Mouse (Mus musculus) forebrain, postnatal 0 days (tissue): ENCODE measurements around the gene Fam163b. TPM values are rescaled to one million over a fixed set of nuclear protein-coding genes. Genes with fewer than 3 reads are reported as not detected.

Source experiments
- ATAC-seq: fragments of 200-750 bp; cut with Nextera tagmentation; 2 replicates; pipeline ENCODE4 v1.8.0; 2017; ENCODE audit warnings: mild to moderate bottlenecking, moderate library complexity
- DNase-seq: peaks from one replicate; pipeline ENCODE4 v3.0.0-alpha.2; 2015
- H3K27ac ChIP-seq: fragments of 300-500 bp; sonication (generic); 2 replicates; pipeline ENCODE4 v1.5.1; 2014; ENCODE audit warnings: low read depth, mild to moderate bottlenecking, antibody characterized with exemption, low read length, moderate library complexity, mixed read lengths
- H3K27me3 ChIP-seq: fragments of 300-500 bp; sonication (generic); 2 replicates; pipeline ENCODE4 v1.6.1; 2014; ENCODE audit warnings: mild to moderate bottlenecking, low read length, mixed read lengths; ENCODE audit not compliant: insufficient read depth
- H3K36me3 ChIP-seq: fragments of 300-500 bp; sonication (generic); 2 replicates; pipeline ENCODE4 v1.6.1; 2014; ENCODE audit warnings: mild to moderate bottlenecking, moderate library complexity; ENCODE audit not compliant: insufficient read depth
- H3K4me1 ChIP-seq: fragments of 300-500 bp; sonication (generic); 2 replicates; pipeline ENCODE4 v1.6.1; 2014; ENCODE audit warnings: antibody characterized with exemption; ENCODE audit not compliant: insufficient read depth
- H3K4me2 ChIP-seq: fragments of 300-500 bp; sonication (generic); 2 replicates; pipeline ENCODE4 v1.6.1; 2014; ENCODE audit warnings: low read depth, mild to moderate bottlenecking, moderate library complexity
- H3K4me3 ChIP-seq: fragments of 300-500 bp; sonication (generic); 2 replicates; pipeline ENCODE4 v1.5.1; 2014; ENCODE audit warnings: low read depth, low read length, mixed read lengths
- H3K9ac ChIP-seq: fragments of 300-500 bp; sonication (generic); 2 replicates; pipeline ENCODE4 v1.6.1; 2014; ENCODE audit warnings: mild to moderate bottlenecking
- H3K9me3 ChIP-seq: fragments of 300-500 bp; sonication (generic); 2 replicates; pipeline ENCODE4 v1.6.1; 2016; ENCODE audit warnings: low read length
- CTCF ChIP-seq: sonication (generic); IDR thresholded peaks from 2 replicates; pipeline ENCODE4 v1.5.1; 2016; ENCODE audit warnings: antibody characterized with exemption, control low read depth, low read depth
- WGBS: fragments of 180-500 bp; shearing (Covaris S2); extraction: QIAGEN DNeasy Blood & Tissue Kit; methylation state at CpG from one replicate; pipeline ENCODE4 v1.1.7; 2014; 5-methylcytosine and 5-hydroxymethylcytosine counted together
- polyA plus RNA-seq: library from polyadenylated mRNA; unstranded; fragments of >200 nt; fragmentation: Nextera tagmentation; extraction: Ambion mirVana; gene quantifications from 2 replicates; pipeline ENCODE4 v1.2.1, GENCODE M21; 2015
- total RNA-seq: library from RNA; depleted of rRNA; stranded (reverse); fragments of >200 nt; gene quantifications from 2 replicates; pipeline ENCODE4 v1.2.3, GENCODE M21; 2014

Fam163b gene
- total and polyA plus RNA-seq, 2 experiments from 2014 or later = 7.8 to 23.9 TPM

GRCm38 (mm10) chr2:27108144-27108543 lies 34.1 kb downstream of the Fam163b start:
- no peak for DNase-seq

DNA sequence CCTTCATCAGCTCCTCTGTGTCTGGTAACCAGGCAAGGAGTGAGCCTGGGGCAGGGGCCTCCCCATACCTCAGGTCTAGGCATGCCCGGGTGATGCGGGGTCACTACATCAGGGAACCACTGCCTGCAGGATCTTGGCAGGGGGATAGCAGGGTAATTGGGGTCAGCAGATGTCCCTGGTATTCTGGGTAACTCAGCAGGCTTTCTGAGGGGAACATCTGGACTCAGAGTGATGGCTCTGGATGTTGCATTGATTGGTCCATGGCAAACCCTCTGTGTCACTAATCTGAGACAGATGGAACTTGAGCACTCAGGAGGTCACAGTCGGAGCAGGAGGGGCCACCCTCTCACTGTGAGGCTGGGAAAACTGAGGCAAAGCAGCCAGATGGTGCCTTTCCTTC lies 35.5 kb downstream of the Fam163b start:
- H3K9ac ChIP-seq = no peak overlapping the region
- no peak for DNase-seq
- no peaks in the 10 kb centered on the region for H3K36me3 ChIP-seq
- no peaks in the 10 kb centered on the region for H3K27me3 ChIP-seq
- no peak overlapping the region for H3K4me2 ChIP-seq
- H3K27ac ChIP-seq = no peak overlapping the region
- H3K4me3 ChIP-seq = no peak overlapping the region
- no peak for ATAC-seq
- H3K4me1 ChIP-seq = peaks cover 15% of the 10 kb centered on the region
- 68% methylated on average over 3 of the region's 3 CpGs for WGBS
- no peak for TF ChIP-seq CTCF
- no peaks in the 10 kb centered on the region for H3K9me3 ChIP-seq

More at GRCm38 (mm10) chr2:27108144-27108543, 34.1 kb downstream of the Fam163b start:
- Histone ChIP-seq H3K27ac (no peak overlapping the region), H3K4me1 (peaks cover 11% of the 10 kb centered on the region), H3K4me3 (no peak overlapping the region), H3K9ac (no peak overlapping the region), H3K4me2 (no peak overlapping the region), H3K36me3 (no peaks in the 10 kb centered on the region), H3K9me3 (no peaks in the 10 kb centered on the region), H3K27me3 (no peaks in the 10 kb centered on the region)
- 58% methylated on average over 2 of the region's 2 CpGs for WGBS
- ATAC-seq = no peak
- TF ChIP-seq CTCF = no peak

DNA sequence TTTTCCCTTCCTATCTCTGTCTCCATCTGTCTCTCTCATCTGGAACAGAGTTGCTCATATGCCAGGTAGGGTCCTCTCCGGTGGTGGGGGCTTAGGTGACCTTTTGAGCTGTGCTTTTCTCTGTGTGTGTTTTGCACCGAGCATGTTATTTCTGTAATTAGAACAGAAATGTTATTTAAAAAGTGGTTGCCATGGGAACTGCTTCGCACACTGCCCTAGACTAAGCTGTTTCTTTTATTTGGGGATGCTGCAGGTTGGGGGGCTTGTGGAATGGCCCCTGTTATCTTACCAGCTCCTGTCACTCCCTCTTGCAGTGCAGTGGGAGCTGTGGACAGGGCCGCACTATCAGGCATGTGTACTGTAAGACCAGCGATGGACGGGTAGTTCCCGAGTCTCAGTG lies 38.7 kb downstream of the Fam163b start:
- peak; percentile 81 for ATAC-seq
- H3K4me3 ChIP-seq = no peak overlapping the region
- no peaks in the 10 kb centered on the region for H3K27me3 ChIP-seq
- no peaks in the 10 kb centered on the region for H3K9me3 ChIP-seq
- 38% methylated on average over 7 of the region's 7 CpGs for WGBS
- no peak for TF ChIP-seq CTCF
- DNase-seq = peak; percentile 71
- peaks cover 15% of the 10 kb centered on the region for H3K4me1 ChIP-seq
- H3K36me3 ChIP-seq = no peaks in the 10 kb centered on the region
- H3K27ac ChIP-seq = peak overlapping the region; percentile 79
- no peak overlapping the region for H3K9ac ChIP-seq
- H3K4me2 ChIP-seq = no peak overlapping the region; the same call in 1 of the 2 replicates

DNA sequence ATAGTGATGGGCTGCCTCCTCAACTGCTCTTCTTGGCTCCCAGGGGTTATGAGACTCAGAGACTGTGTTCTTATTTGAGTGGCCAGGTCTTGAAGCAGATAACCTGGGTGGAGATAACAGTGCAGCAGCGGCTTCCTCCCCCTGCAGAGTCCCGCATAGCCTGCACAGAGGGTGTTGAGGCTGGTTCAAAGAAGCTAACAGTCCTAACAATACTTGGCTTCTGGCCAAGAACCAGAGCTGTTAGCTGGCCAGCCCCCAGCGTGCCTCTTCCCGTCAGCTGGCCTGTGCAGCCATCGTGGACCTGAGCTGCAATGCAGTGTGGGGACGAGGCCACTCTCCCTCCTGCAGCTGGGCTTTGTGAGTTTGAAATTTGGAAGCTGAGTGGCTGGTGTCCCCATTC lies 44.5 kb downstream of the Fam163b start:
- DNase-seq = peak; percentile 58
- 11% methylated on average over 6 of the region's 6 CpGs for WGBS
- no peak overlapping the region for H3K4me3 ChIP-seq
- no peaks in the 10 kb centered on the region for H3K27me3 ChIP-seq
- H3K27ac ChIP-seq = peak overlapping the region; percentile 29
- no peak overlapping the region for H3K9ac ChIP-seq
- no peak overlapping the region for H3K4me2 ChIP-seq
- H3K36me3 ChIP-seq = no peaks in the 10 kb centered on the region
- H3K4me1 ChIP-seq = peaks cover 13% of the 10 kb centered on the region
- H3K9me3 ChIP-seq = no peaks in the 10 kb centered on the region
- TF ChIP-seq CTCF = no peak
- ATAC-seq = peak; percentile 62

- H3K4me1 ChIP-seq = peaks cover 12% of the 10 kb centered on the region
- no peaks in the 10 kb centered on the region for H3K36me3 ChIP-seq
- H3K9me3 ChIP-seq = no peaks in the 10 kb centered on the region
- no peak overlapping the region for H3K9ac ChIP-seq
- H3K27ac ChIP-seq = no peak overlapping the region
- H3K4me2 ChIP-seq = no peak overlapping the region
- 71% methylated on average over 6 of the region's 6 CpGs for WGBS
- H3K27me3 ChIP-seq = no peaks in the 10 kb centered on the region
- TF ChIP-seq CTCF = no peak
- ATAC-seq (no peak), DNase-seq (no peak)
- H3K4me3 ChIP-seq = no peak overlapping the region
Measured at GRCm38 (mm10) chr2:27097241-27097656, 45.0 kb downstream of the Fam163b start.

DNA sequence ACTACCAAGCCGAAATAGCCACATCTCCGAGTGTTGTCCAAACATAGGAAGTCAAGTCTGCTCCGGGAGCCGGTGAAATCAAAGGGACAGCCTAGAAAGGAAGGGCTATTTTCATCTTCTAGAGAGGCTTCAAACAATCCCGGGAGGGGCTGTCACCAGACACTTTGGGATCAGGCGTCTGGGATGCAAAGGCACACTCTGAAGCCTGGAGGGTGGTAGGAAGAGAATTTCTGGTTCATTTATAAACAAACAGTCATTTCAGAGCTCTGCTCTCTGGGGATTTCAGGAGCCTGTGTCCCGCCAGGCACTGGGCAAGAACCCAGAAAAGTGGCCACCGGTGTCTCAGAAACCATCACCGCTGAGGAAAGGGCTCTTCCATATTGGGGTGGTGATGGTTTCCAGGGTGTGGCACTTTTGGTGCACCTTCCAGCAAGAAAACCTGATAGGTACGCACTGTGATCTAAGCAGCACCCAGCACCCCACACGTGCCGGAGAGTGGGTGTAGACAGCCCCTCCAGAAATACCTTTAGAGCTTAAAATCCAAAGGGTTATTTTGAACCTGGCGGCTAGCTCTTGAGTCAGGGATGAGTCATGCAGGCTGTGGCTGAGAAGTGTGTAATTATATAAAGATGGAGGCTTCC lies 45.8 kb downstream of the Fam163b start:
- H3K27me3 ChIP-seq = no peaks in the 10 kb centered on the region
- DNase-seq = no peak
- no peak overlapping the region for H3K4me2 ChIP-seq
- no peak for TF ChIP-seq CTCF
- H3K27ac ChIP-seq = 0 out of 2 replicates have a peak overlapping the region, but pooled peaks have one; percentile 21
- no peak overlapping the region for H3K4me3 ChIP-seq
- no peaks in the 10 kb centered on the region for H3K36me3 ChIP-seq
- WGBS = 74% methylated on average over 13 of the region's 13 CpGs
- ATAC-seq = no peak
- peaks cover 12% of the 10 kb centered on the region for H3K4me1 ChIP-seq
- no peak overlapping the region for H3K9ac ChIP-seq
- no peaks in the 10 kb centered on the region for H3K9me3 ChIP-seq

DNA sequence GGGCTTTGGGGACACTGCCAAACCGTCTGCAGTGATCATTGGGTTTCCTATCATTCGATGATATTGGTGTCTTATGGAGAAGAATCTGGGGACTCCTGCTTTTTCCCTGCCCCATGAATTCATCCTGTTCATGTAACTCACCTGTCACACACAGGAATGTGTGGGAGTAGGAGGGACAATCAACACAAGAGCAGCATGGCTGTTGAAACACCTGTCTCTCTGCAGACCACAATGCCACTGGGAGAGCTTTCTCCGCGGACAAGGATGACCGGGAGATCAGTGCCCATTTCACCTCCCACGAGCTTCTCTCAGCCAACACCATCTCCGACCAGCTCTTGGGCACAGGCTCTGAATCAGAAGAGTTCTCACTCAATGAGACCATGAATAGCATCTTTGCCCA lies 47.1 kb downstream of the Fam163b start:
- DNase-seq (no peak), ATAC-seq (no peak)
- H3K27ac ChIP-seq = no peak overlapping the region
- H3K36me3 ChIP-seq = no peaks in the 10 kb centered on the region
- TF ChIP-seq CTCF = no peak
- H3K4me3 ChIP-seq = no peak overlapping the region
- H3K9me3 ChIP-seq = no peaks in the 10 kb centered on the region
- H3K4me2 ChIP-seq = no peak overlapping the region
- WGBS = 93% methylated on average over 7 of the region's 7 CpGs
- H3K4me1 ChIP-seq = peaks cover 12% of the 10 kb centered on the region
- no peaks in the 10 kb centered on the region for H3K27me3 ChIP-seq
- H3K9ac ChIP-seq = no peak overlapping the region
